Mouse (Mus musculus) yolk sac, embryonic 10.5 days (tissue): ENCODE results near the gene Chek2.
"Not testable (repeated sequence)": the region's sequence is repeated elsewhere in the genome, so short reads cannot be mapped to it uniquely, and the experiment has no call there.

Source experiments
- DNase-seq: peaks from one replicate; pipeline ENCODE4 v3.0.0-alpha.2; 2017; ENCODE audit warnings: low spot score

The Chek2 gene

GRCm38 (mm10) chr5:110839678-110840365, at the start of gene Chek2, which contains the start of gene Hscb:
Gene Chek2, plus strand, starts transcription at chr5:110839979.
Gene Hscb, minus strand, starts transcription at chr5:110839777.
- peak; percentile 99 for DNase-seq

DNA sequence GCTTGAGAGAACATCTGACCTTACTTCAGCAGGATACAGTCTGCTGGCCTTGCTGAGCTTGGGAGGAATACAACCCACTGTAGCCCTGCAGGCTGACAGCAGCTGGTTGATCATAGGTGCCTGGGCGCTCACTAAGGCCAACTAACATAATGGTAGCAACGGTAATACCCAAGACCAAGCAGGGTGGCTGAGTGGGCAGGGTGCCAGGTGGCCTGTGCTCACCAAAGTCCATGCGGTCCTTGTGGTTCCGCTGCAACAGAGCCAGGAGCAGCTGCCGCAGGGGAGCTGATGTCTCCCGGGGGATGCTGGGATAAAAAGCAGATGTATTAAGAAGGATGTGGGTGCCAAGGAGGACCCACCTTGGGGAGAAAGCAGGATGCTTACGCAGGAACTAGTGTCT, 45.4 kb upstream of the Chek2 start:
- no peak for DNase-seq

DNA sequence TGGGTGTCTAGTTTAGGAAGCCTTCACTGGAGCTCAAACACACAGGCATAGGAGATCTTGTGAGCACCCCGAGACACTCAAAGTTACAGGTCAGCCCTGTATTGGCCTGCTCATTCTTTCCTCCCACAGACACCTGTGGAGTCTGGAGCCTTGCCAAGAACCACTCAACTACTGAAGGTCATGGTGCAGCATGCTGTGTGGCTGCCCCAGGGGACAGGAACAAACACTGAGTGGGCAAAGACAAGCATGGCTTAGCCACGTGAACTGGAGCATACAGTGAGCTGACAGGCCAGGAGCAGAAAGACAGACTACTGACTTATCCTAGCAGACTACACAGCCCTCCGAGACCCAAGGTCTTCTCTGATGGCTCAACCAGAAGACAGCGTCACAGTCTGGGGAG, 42.1 kb upstream of the Chek2 start:
- DNase-seq = no peak

DNA sequence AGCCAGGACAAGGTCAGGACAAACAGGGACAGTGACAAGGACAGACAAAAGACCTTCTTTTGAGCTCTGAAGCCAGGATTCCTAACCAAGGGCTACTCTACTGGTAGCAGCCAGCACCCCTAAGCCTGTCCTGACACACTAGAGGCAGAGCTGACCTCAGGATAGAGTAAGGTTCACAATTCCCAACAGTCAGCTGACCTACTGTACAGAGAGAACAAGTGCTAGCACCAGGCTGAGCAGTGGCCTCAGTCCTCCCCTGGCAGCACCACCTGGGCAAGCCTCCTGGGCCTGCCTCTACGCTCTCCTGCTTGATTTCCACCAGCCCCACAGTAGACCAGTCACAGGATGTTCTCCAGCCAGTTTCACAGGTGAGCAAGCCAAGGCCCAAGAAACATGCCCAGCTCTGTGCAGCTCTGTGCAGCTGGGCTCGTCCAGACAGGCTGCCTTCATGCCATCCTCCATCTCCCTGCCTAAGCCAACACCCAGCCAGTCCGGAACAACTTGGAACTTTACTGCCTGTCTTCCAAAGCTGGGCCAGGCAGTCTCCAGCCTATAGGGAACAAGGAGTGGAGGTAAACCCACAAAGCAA, 38.6 kb upstream of the Chek2 start:
- no peak for DNase-seq

- no peak for DNase-seq
Observed at GRCm38 (mm10) chr5:110802186-110802585, 37.6 kb upstream of the Chek2 start.

DNA sequence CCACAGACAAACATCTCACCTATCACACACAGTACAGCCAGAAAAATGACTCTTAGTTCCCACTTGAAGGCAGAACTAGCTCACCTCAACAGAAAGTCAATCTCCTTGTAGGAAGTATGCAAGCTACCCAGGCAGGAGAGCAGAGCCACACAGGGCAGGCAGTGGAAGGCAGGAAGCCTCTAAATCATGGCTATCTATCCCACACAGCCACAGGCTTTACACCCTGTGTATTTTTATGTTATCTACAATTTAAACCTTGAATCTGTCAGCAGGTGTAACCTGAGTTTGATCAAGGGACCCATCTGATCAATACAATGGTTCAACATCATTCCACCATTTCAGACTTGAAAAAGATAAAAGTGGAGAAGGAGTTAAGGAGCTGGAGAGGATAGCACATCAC, 37.0 kb upstream of the Chek2 start:
- no peak for DNase-seq

DNA sequence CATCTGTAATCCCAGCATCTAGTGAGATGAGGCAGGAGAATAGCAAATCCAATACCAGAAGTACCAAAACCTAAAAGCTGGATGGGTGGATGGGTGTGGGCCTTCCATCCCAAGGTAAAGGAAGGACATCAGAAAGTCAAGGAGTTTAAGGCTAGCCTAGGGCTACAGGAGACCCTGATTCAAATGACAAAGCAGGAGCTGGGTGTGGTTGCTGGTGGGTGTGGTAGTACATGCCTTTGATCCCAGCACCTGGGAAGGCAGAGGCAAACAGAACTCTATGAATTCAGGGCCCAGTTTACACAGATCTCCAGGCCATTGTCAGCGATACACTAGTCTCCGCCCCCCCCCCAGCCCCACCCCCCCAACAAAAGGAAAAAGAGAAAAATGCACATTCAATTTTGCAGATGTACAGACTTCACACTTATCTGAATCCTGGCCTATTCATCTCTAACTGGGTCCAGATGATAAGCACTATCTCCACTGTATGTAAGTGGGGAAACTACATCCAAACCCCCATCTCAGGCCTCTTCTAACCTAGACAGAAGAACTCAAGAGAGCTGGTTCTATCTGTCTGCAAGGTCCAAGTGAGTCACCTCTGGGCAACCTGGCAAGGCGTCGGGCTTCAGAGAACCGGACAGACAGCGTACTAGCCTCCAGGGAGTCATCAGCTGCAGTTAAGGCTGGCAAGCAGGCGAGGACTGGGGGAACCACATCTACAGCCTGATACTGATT, 35.6 kb upstream of the Chek2 start:
- DNase-seq = no peak

DNA sequence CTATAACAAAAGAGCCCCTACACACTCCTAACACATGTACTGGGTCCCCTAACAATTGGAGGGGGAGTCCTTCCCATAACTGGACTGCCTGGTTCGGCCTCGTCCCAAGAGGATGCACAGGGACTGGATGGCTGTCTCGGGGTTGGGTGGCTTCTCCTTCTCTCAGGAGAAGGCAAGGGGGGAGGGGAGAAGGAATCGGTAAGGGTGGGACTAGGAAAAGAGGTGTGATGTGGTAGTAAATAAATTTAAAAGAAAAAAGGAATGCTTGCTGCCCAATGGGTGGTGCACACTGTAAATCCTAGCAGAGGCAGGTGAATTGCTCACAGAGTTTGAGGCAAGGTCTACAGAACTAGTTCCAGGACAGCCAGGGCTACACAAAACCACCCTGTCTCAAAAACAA, 33.6 kb upstream of the Chek2 start:
- DNase-seq = no peak

DNA sequence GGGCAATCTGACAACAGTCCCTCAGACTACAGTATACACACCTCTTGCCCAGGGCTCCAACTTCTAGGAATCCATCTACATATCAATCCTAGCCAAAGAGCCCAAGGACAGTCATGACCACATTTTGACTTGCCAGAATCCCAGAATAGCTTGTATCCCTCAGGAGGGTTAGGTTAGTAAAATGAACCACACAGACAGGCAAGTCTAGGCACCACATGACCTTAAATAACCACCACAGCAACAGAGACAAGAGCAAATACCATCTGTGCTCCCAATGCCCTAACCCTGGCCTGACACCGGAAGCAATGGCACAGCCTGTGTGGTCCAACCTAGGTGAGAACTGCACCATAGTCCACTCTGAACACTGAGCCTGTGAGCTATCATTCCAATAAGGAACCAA, 33.1 kb upstream of the Chek2 start:
- DNase-seq = no peak

DNA sequence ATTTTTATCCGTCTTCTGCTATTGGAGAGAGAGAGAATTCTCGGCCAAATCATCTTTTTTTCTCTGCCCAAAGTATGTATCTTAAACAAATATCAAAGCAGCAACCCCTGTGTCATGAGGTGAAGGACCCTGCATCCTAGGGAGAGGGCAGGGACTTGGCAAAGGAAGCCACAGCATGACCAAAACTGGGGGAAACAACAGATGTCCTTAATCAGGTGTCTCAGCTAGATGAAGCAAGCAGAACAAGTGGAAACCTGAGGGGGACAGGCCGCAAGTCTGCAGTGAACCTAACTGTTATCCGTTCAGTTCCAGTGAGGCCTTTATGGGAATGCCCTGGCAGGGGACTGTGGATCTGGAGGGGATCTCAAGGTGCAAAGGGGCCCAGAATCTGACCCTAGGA, 32.3 kb upstream of the Chek2 start:
- DNase-seq = no peak

DNA sequence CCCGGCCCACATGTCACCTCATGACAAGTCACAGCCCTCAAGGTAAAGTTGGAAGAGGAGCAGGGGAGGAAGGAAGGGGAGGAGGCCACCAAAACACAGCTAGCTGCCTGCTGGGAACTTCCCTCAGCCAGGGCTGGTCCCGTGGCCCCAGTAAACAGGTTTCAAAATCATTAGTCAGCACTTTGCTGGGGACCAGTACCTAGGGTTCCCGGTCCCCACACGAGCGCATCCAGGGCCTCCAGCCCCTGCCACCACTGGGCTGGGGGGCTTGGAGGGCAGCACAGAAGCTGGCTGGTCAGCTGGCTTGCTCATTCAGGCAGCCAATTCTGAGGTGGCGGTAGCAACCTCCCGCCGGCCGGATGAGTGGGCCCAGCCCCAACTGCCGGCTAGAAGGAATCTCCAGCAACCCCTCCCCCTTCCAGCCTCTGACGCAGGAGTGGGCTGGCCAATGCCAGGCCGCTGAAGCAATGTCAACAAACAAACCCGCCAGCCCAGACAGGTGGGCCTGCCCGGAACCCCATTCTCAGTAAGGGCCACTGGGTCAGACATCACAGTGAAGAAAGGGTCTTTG, 31.6 kb upstream of the Chek2 start:
- DNase-seq = peak; percentile 90

DNA sequence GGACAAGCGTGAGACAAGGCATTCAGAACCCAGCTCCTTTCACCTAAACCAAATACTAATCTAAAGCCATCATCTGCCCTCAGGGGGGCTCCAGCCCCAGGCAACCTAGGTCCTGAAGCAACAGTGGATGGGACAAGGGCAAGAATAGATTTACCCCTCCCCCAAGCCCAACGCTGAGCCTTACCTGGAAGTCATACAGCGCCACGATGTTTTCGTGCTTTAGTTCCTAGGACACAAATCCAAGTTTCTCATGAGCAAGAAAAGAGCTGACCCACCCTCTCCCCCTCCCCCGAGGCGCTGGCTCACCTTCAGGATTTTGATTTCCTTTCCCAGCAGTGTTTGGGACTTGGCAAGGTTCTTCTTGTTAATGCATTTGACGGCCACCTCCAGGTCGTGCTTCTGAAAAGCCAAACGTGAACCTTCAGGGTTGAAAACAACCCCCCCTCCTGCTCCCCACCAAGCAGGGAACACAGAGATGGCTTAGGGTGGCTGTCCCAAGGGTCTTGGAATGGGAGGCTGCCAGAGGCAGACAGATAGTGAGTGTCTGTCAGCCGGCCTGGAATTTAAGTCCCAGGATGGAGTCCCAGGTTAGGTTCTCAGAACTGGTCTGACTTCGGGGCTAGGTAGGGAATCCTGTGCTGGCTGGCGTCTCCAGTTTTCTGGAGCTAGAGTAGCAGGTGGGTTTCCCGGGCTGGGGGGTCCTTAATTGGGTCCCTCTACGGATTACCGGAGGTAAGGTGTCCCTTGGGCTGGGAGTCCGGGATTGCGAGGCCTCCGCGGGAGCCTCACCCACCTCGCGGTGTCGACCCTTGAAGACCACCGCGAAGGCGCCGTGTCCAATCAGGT, 30.7 kb upstream of the Chek2 start:
- DNase-seq = peak; percentile 36

DNA sequence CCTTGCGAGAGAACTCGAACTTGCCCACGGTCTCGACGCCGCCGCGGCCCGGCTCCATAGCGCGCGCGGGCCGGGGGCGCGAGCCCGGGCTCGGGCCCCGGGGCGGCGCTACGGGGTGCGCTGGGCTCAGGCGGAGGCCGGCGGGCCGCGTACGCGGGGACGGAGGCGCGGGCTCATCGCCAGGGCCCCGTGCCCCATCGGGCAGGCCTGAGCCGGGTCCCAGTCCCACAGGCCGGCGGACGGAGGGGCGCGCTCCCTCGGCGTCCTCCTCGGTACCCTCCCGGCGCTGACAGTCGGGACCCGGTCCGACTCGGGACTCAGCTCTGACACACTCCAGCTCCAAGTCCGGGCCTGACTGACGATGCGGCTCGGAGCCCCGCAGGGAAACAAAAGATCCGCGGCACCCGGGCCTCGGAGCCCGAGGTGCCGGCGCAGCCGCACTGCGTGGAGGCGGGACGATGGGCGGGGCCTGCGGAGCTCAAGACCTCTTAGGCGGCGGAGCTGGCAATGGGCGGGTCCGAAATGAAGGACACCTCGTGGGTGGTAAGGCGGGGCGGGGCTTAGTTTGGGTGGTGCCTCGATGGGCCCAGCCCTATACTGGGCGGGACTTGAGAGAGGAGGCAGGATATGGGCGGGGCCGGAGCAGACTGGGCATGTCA, 30.0 kb upstream of the Chek2 start, which contains the start of gene Ulk1:
TSS of gene Ulk1 (minus strand) at position 431 of the 659 bp plus-strand sequence.
- DNase-seq = peak; percentile 99

DNA sequence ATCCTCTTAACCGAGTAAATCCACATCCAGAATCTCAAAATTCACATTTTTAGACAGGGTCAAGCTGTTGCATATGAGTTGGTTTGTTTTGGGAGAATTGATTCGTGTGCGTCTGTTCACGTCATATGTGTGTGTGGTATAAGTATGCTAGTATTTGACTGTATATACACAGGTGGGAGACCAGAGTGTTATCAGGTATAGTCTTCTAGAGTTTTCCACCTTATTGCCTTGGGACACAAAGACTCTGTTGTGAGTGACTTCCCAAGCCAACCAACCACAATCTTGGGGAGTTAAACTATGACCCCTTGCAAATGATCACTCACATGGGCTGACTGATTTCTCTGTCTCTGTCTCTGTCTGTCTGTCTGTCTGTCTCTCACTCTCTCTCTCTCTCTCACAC, 15.4 kb upstream of the Chek2 start:
- DNase-seq = no peak

DNA sequence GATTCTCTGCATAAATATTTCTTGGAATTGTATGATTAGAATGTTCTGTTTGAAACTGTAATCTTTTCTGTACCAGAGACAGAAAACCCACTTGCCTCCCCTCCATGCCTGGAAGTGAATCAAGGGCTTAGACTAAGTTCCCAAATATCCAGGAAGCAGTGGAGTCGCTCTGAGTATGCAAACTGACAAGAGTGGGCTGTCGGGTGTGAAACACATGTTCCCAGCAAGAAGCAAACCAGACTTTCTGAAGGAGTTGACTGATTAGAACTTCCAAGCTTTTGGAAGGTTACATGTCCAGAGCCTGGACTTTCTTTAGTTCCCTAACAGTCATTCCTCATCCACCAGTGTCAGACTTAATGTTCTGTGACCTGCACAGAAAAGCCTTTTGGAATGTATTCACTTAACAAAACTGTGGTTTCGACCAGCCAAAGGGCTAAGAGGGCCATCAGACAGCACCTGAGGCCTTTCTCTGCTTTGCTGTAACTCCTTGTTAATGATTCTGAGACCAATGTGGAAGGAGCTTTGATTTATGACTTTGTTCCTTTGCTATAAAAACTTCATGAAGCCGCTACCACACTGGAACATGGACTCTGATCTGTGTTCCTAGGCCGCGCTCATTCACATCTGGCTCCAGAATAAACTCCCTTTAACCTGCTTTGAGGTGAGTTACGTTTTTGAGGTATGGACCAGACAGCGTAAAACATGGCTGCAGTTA, 12.8 kb upstream of the Chek2 start:
- peak; percentile 34 for DNase-seq

DNA sequence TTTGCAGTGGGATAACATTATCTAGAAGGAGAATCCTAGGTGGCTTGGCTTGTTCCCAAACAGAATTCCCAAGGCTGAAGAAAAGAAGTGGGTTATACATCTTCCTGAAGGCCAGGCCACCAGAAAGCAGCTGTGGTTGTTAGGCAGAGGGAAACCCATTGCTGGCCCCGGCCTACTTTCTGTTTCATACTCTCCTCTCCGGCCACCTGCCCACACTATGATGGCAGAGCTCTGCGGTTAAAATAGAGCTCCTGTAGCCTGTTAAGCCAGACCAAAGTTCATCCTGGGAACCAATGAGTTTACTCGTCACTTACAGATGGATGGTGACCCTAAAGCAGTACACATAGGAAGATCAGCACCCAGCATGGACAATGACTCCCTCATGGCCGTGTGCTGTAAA, 12.2 kb upstream of the Chek2 start:
- no peak for DNase-seq

DNA sequence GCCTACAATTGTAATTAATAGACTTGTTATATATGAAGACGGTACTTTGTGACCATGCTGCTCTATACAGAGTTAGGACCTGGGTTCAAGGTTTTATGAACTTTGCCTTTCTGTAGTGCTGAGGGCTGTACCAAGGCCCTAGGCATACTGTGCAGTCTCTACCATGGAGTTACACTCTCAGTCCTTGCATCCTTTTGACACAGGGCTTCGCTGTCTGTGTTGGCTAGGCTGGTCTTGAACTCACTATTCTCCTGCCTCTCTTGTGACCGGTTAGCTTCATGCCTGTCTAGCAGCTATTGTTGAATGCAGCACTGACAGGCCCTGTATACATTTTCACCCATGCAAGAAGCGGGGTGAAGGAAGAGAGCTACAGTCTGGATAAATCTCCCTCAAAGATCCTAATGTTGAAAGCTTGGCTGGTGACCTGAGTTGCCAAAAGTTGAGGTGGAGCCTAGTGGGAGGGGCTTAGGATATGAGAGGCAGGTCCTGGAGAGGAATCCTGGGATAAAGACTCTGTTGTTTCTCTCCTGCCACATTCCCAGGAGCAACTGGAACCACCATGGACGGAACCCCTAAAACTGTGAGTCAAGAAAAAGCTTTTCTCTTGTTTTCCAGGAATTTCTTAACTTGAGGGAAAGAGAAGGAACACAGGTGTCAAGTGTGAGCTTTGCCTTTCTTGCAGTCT, 8.6 kb upstream of the Chek2 start:
- DNase-seq = no peak

DNA sequence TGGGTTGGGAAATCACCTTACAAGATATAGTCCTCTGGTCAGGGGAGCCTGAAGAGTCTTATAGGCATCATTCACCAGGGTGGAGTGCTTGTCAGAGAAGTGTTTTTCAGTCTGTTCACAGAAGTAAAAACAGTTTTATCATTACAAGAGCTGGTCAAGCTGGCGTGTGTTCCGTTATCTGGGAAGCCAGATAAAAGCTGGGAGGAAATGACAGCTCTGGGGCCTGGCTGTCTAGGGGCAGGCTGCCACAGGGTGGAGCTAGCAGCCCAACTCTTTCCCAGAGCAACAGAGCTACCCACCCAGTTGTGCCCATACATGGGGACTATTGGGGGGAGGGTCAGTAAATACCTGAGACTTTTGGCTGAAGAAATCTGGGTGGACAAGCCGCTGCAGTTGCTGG, 3.8 kb upstream of the Chek2 start:
- peak; percentile 67 for DNase-seq

GRCm38 (mm10) chr5:110838016-110838415, 1.8 kb upstream of the Chek2 start:
- DNase-seq = not testable (repeated sequence)

- no peak for DNase-seq
Observed at GRCm38 (mm10) chr5:110839038-110839677, 621 bp upstream of the Chek2 start.
